ENCODE assay signal across 9 mouse cellular contexts in genomic region chr9:62497135-62498092, GRCm38 (mm10). TPM values are rescaled to one million over a fixed set of nuclear protein-coding genes. Genes with fewer than 3 reads are reported as not detected.
A peak's percentile ranks its signal among the peaks of the same experiment; 100 is the strongest.
DNase-seq lines count a peak whose midpoint lies in the region; ATAC-seq and TF ChIP-seq lines count a peak whose summit lies in the region.
"Had no signal": no experiment of that assay in that cellular context is flagged by ENCODE, and none has a peak within 500 bp of the region (broad histone marks: within the 10 kb centered on the region; RNA-seq: fewer than 3 reads in every experiment).

No protein-coding gene starts in this region.

- peaks cover 17% of the 10 kb centered on the region for H3K4me1 ChIP-seq in heart, adult 2 months (ENCODE audit: control insufficient read depth, insufficient read depth, low read length)
- H3K4me1 ChIP-seq in thymus, adult 2 months (replicated peaks; ENCODE audit: control insufficient read depth, insufficient read depth, low read length): peaks cover 11% of the 10 kb centered on the region
- H3K4me1 ChIP-seq in lung, postnatal 0 days (ENCODE audit: insufficient read depth, low read depth, low read length): peaks cover 21% of the 10 kb centered on the region; the same call in 1 of the 2 replicates

- H3K79me2 ChIP-seq in heart, adult 2 months (replicated peaks; ENCODE audit: control insufficient read depth, insufficient read depth, low read length): peaks cover 1% of the 10 kb centered on the region; the same call in 1 of the 2 replicates

- ATAC-seq in lung, postnatal 0 days: peak; percentile 58
- ATAC-seq in inflammation-experienced regulatory T-cells, adult 6 months: no peak

- no peak overlapping the region for H3K9ac ChIP-seq in heart, adult 2 months (ENCODE audit: low read depth, low read length)
- no peak overlapping the region for H3K9ac ChIP-seq in lung, postnatal 0 days (replicated peaks; ENCODE audit: low read depth)

- peak overlapping the region; percentile 23; the same call in 1 of the 2 replicates for H3K27ac ChIP-seq in heart, adult 2 months
- peak overlapping the region; percentile 75 for H3K27ac ChIP-seq in thymus, adult 2 months (ENCODE audit: control insufficient read depth, insufficient read depth, low read length)
- H3K27ac ChIP-seq in lung, postnatal 0 days (ENCODE audit: low read length): peak overlapping the region; percentile 54

- H3K4me2 ChIP-seq in lung, postnatal 0 days (replicated peaks; ENCODE audit: low read depth, low read length): peak overlapping the region; percentile 44

- no peak for DNase-seq in heart, adult 2 months
- DNase-seq in heart, adult 9 months (ENCODE audit: low spot score in 2 of 2): no peak
- DNase-seq in thymus, adult 2 months: peak; percentile 18
- DNase-seq in thymus, adult 18-20 months: no peak
- peak; percentile 64 for DNase-seq in lung, postnatal 0 days (ENCODE audit: low spot score)
- no peak for DNase-seq in layer of hippocampus, postnatal 25 days (ENCODE audit: extremely low spot score in 1 of 2, low spot score in 1 of 2)
- DNase-seq in right cerebral cortex, postnatal 4 days: no peak

- no peak overlapping the region for H3K4me3 ChIP-seq in heart, adult 2 months
- no peak overlapping the region for H3K4me3 ChIP-seq in thymus, adult 2 months (ENCODE audit: control insufficient read depth, insufficient read depth, low read length)
- H3K4me3 ChIP-seq in lung, postnatal 0 days (ENCODE audit: low read depth, low read length): no peak overlapping the region

- H3K9me3 ChIP-seq in lung, postnatal 0 days (ENCODE audit: low read length): no peaks in the 10 kb centered on the region

- no peak for TF ChIP-seq POLR2A in heart, adult 2 months (IDR thresholded peaks at IDR 0.05; ENCODE audit: insufficient read depth, low read depth, low read length)
- TF ChIP-seq POLR2A in thymus, adult 2 months (IDR thresholded peaks at IDR 0.05; ENCODE audit: control insufficient read depth, extremely low read depth, insufficient read depth, low read length, poor library complexity): no peak

- WGBS in heart, adult 2 months: 49% methylated on average over 18 of the region's 18 CpGs
- 50% methylated on average over 18 of the region's 18 CpGs for WGBS in thymus, adult 2 months
- 27% methylated on average over 18 of the region's 18 CpGs for WGBS in lung, postnatal 0 days

- H3K27me3 ChIP-seq in heart, adult 2 months (ENCODE audit: control insufficient read depth, insufficient read depth, low read length): no peaks in the 10 kb centered on the region
- no peaks in the 10 kb centered on the region for H3K27me3 ChIP-seq in thymus, adult 2 months (ENCODE audit: control insufficient read depth, insufficient read depth, low read length)
- no peaks in the 10 kb centered on the region for H3K27me3 ChIP-seq in lung, postnatal 0 days (replicated peaks; ENCODE audit: insufficient read depth, low read length)
- H3K27me3 ChIP-seq: CH12.LX had no signal

- intact Hi-C loops in heart, adult 2 months (cut with DNase I): no loop called here

- TF ChIP-seq CTCF in heart, adult 2 months (IDR thresholded peaks at IDR 0.05): no peak
- TF ChIP-seq CTCF in thymus, adult 2 months (IDR thresholded peaks at IDR 0.05; ENCODE audit: borderline replicate concordance, control insufficient read depth, extremely low read depth, insufficient read depth, low read length, poor library complexity): no peak
- TF ChIP-seq CTCF in lung, postnatal 0 days (IDR thresholded peaks at IDR 0.05): no peak

- TF ChIP-seq EP300 in heart, adult 2 months (IDR thresholded peaks at IDR 0.05; ENCODE audit: insufficient read depth, low read depth, low read length): peak; percentile 55; the same call in 1 of the 2 replicates
- TF ChIP-seq EP300 in lung, postnatal 0 days (IDR thresholded peaks at IDR 0.05): no peak

- no peaks in the 10 kb centered on the region for H3K36me3 ChIP-seq in heart, adult 2 months (ENCODE audit: control insufficient read depth, insufficient read depth, low read length)
- H3K36me3 ChIP-seq in thymus, adult 2 months (ENCODE audit: control insufficient read depth, insufficient read depth, low read length): no peaks in the 10 kb centered on the region
- no peaks in the 10 kb centered on the region for H3K36me3 ChIP-seq in lung, postnatal 0 days (ENCODE audit: insufficient read depth, low read length)

RNA-seq across cellular contexts. Expression of gene Coro2b, which starts 39.4 kb away (rescaled TPM):
- total RNA-seq in heart, adult 2 months (2021): 10 to 100 TPM; 10.1 to 11.6 TPM
- 16.4 and 17.2 TPM in 2 replicates for polyA plus RNA-seq in heart, adult 2 months (2012; rRNA removed)
- 18.1 and 18.2 TPM in 2 replicates for polyA plus RNA-seq in thymus, adult 2 months (2012; rRNA removed)
- 13.9 and 15.8 TPM in 2 replicates for polyA plus RNA-seq in lung, postnatal 0 days (2015; fragmentation: Nextera tagmentation; extraction: Ambion mirVana)
- polyA plus RNA-seq in inflammation-experienced regulatory T-cells, adult 6 months (2017; shearing (Covaris generic)): 1 to 10 TPM in 2 of 3 experiments, under 1 TPM in 1; 0.33 to 3.8 (median 1.2) TPM
- total RNA-seq in layer of hippocampus, postnatal 25 days (2021): 100 to 1,000 TPM; 220 to 233 TPM

Comparison
In these comparisons a context has a peak if more than half of its experiments do, and no peak if none do; other contexts are left out.
1. DNase-seq: peak in thymus, adult 2 months (single experiment) and lung, postnatal 0 days (single experiment); none in heart, adult 2 months (0 of 2), heart, adult 9 months (0 of 2), thymus, adult 18-20 months (0 of 2), layer of hippocampus, postnatal 25 days (0 of 2) and right cerebral cortex, postnatal 4 days (single experiment).
2. H3K27ac ChIP-seq: peak in every context shown above with its lines; median percentile 75 in thymus, adult 2 months; 54 in lung, postnatal 0 days; 23 in heart, adult 2 months.